Mouse (Mus musculus) forebrain, embryonic 12.5 days (tissue): ENCODE results near the gene Gata3. TPM values are rescaled to one million over a fixed set of nuclear protein-coding genes. Genes with fewer than 3 reads are reported as not detected.

Experiments
- ATAC-seq: fragments of 200-750 bp; cut with Nextera tagmentation; 2 replicates; pipeline ENCODE4 v1.8.0; 2017; ENCODE audit warnings: moderate TSS enrichment; ENCODE audit not compliant: low FRiP score
- H3K27ac ChIP-seq: fragments of 300-500 bp; sonication (generic); 2 replicates; pipeline ENCODE4 v1.5.1; 2016; ENCODE audit warnings: mild to moderate bottlenecking
- H3K27me3 ChIP-seq: fragments of 300-500 bp; sonication (generic); 2 replicates; pipeline ENCODE4 v1.6.1; 2016; ENCODE audit warnings: mild to moderate bottlenecking
- H3K36me3 ChIP-seq: fragments of 300-500 bp; sonication (generic); replicated peaks from 2 replicates; pipeline ENCODE4 v1.6.1; 2016; ENCODE audit warnings: mild to moderate bottlenecking
- H3K4me1 ChIP-seq: fragments of 300-500 bp; sonication (generic); 2 replicates; pipeline ENCODE4 v1.6.1; 2016
- H3K4me2 ChIP-seq: fragments of 300-500 bp; sonication (generic); 2 replicates; pipeline ENCODE4 v1.6.1; 2016; ENCODE audit warnings: mild to moderate bottlenecking, moderate library complexity
- H3K4me3 ChIP-seq: fragments of 300-500 bp; sonication (generic); replicated peaks from 2 replicates; pipeline ENCODE4 v1.5.1; 2016; ENCODE audit warnings: mild to moderate bottlenecking
- H3K9ac ChIP-seq: fragments of 300-500 bp; sonication (generic); 2 replicates; pipeline ENCODE4 v1.6.1; 2016; ENCODE audit warnings: mild to moderate bottlenecking
- H3K9me3 ChIP-seq: fragments of 300-500 bp; sonication (generic); 2 replicates; pipeline ENCODE4 v1.6.1; 2016
- WGBS: fragments of 180-500 bp; shearing (Covaris S2); methylation state at CpG from one replicate; pipeline ENCODE4 v1.1.7; 2016; 5-methylcytosine and 5-hydroxymethylcytosine counted together
- polyA plus RNA-seq: library from polyadenylated mRNA; unstranded; fragments of >200 nt; fragmentation: Nextera tagmentation; extraction: Ambion mirVana; gene quantifications from 2 replicates; pipeline ENCODE4 v1.2.1, GENCODE M21; 2016

The Gata3 gene
- polyA plus RNA-seq, result 3.2 and 10.9 TPM in 2 replicates

- H3K4me1 ChIP-seq, result peaks cover 11% of the 10 kb centered on the region
- WGBS, result 0% methylated on average over 23 of the region's 23 CpGs
- peak within 1 kb of the TSS; percentile 14; the same call in 1 of the 2 replicates for H3K4me3 ChIP-seq
- peaks cover 95% of the 10 kb centered on the region for H3K27me3 ChIP-seq
- ATAC-seq, result no peak
- no peak within 1 kb of the TSS for H3K27ac ChIP-seq
- no peak within 1 kb of the TSS for H3K9ac ChIP-seq
- H3K4me2 ChIP-seq, result peak within 1 kb of the TSS; percentile 29
- no peaks in the 10 kb centered on the region for H3K36me3 ChIP-seq
- H3K9me3 ChIP-seq, result no peaks in the 10 kb centered on the region
Observed at GRCm38 (mm10) chr2:9889651-9890183, at the start of gene Gata3. Gene Gata3, minus strand, starts transcription at chr2:9890034.

- 95% methylated on average over 4 of the region's 4 CpGs for WGBS
- Histone ChIP-seq H3K4me3 (no peak overlapping the region), H3K27me3 (no peaks in the 10 kb centered on the region), H3K9me3 (no peaks in the 10 kb centered on the region), H3K4me1 (no peaks in the 10 kb centered on the region), H3K36me3 (peaks cover 5% of the 10 kb centered on the region; the same call in 1 of the 2 replicates), H3K27ac (no peak overlapping the region), H3K4me2 (no peak overlapping the region), H3K9ac (no peak overlapping the region)
- ATAC-seq, result no peak
Observed at GRCm38 (mm10) chr2:9939250-9939649, 49.4 kb upstream of the Gata3 start.

GRCm38 (mm10) chr2:9935965-9936364 lies 46.1 kb upstream of the Gata3 start:
- ATAC-seq, result no peak
- H3K27ac ChIP-seq, result no peak overlapping the region
- peaks cover 5% of the 10 kb centered on the region; the same call in 1 of the 2 replicates for H3K36me3 ChIP-seq
- H3K4me2 ChIP-seq, result no peak overlapping the region
- H3K9me3 ChIP-seq, result no peaks in the 10 kb centered on the region
- no peak overlapping the region for H3K9ac ChIP-seq
- H3K4me3 ChIP-seq, result no peak overlapping the region
- no peaks in the 10 kb centered on the region for H3K4me1 ChIP-seq
- no peaks in the 10 kb centered on the region for H3K27me3 ChIP-seq
- WGBS, result 25% methylated on average over 1 of the region's 1 CpGs

GRCm38 (mm10) chr2:9926905-9927283 lies 37.1 kb upstream of the Gata3 start:
- 65% methylated on average over 4 of the region's 4 CpGs for WGBS
- H3K9me3 ChIP-seq, result no peaks in the 10 kb centered on the region
- H3K36me3 ChIP-seq, result 0 out of 2 replicates have a peak, but pooled peaks cover 5% of the 10 kb centered on the region
- H3K27ac ChIP-seq, result no peak overlapping the region
- ATAC-seq, result no peak
- no peak overlapping the region for H3K4me2 ChIP-seq
- H3K9ac ChIP-seq, result no peak overlapping the region
- H3K4me3 ChIP-seq, result no peak overlapping the region
- peaks cover 17% of the 10 kb centered on the region for H3K27me3 ChIP-seq
- peaks cover 7% of the 10 kb centered on the region for H3K4me1 ChIP-seq

GRCm38 (mm10) chr2:9926194-9926904 lies 36.5 kb upstream of the Gata3 start:
- H3K4me1 ChIP-seq, result peaks cover 7% of the 10 kb centered on the region
- 0 out of 2 replicates have a peak overlapping the region, but pooled peaks have one; percentile 25 for H3K27ac ChIP-seq
- ATAC-seq, result 0 out of 2 replicates have a peak, but pooled peaks have one; percentile 36
- no peaks in the 10 kb centered on the region for H3K9me3 ChIP-seq
- 0 out of 2 replicates have a peak, but pooled peaks cover 5% of the 10 kb centered on the region for H3K36me3 ChIP-seq
- no peak overlapping the region for H3K4me3 ChIP-seq
- H3K27me3 ChIP-seq, result peaks cover 17% of the 10 kb centered on the region
- 22% methylated on average over 7 of the region's 7 CpGs for WGBS
- H3K4me2 ChIP-seq, result no peak overlapping the region
- no peak overlapping the region for H3K9ac ChIP-seq

- Histone ChIP-seq H3K4me1 (no peaks in the 10 kb centered on the region), H3K27ac (no peak overlapping the region), H3K9me3 (no peaks in the 10 kb centered on the region), H3K9ac (no peak overlapping the region), H3K4me3 (no peak overlapping the region), H3K27me3 (no peaks in the 10 kb centered on the region), H3K36me3 (peaks cover 23% of the 10 kb centered on the region), H3K4me2 (no peak overlapping the region)
- no peak for ATAC-seq
- WGBS, result 93% methylated on average over 17 of the region's 17 CpGs
Observed at GRCm38 (mm10) chr2:9918691-9919471, 29.0 kb upstream of the Gata3 start.

- H3K4me2 ChIP-seq, result no peak overlapping the region
- 91% methylated on average over 9 of the region's 9 CpGs for WGBS
- no peaks in the 10 kb centered on the region for H3K27me3 ChIP-seq
- no peak overlapping the region for H3K4me3 ChIP-seq
- H3K9me3 ChIP-seq, result no peaks in the 10 kb centered on the region
- no peak overlapping the region for H3K27ac ChIP-seq
- no peak overlapping the region for H3K9ac ChIP-seq
- no peak for ATAC-seq
- no peaks in the 10 kb centered on the region for H3K4me1 ChIP-seq
- H3K36me3 ChIP-seq, result peaks cover 18% of the 10 kb centered on the region
Observed at GRCm38 (mm10) chr2:9917602-9918001, 27.8 kb upstream of the Gata3 start.

- Histone ChIP-seq H3K4me1 (no peaks in the 10 kb centered on the region), H3K4me2 (peak overlapping the region; percentile 21), H3K36me3 (no peaks in the 10 kb centered on the region), H3K4me3 (no peak overlapping the region), H3K27me3 (peaks cover 28% of the 10 kb centered on the region), H3K27ac (no peak overlapping the region), H3K9me3 (no peaks in the 10 kb centered on the region), H3K9ac (no peak overlapping the region)
- WGBS, result 9% methylated on average over 11 of the region's 11 CpGs
- ATAC-seq, result no peak
Observed at GRCm38 (mm10) chr2:9905995-9906394, 16.2 kb upstream of the Gata3 start.

GRCm38 (mm10) chr2:9903854-9904560 lies 14.2 kb upstream of the Gata3 start:
- Histone ChIP-seq H3K27ac (no peak overlapping the region), H3K4me1 (no peaks in the 10 kb centered on the region), H3K4me3 (no peak overlapping the region), H3K4me2 (no peak overlapping the region), H3K9ac (no peak overlapping the region), H3K27me3 (peaks cover 42% of the 10 kb centered on the region), H3K36me3 (no peaks in the 10 kb centered on the region), H3K9me3 (no peaks in the 10 kb centered on the region)
- WGBS, result 75% methylated on average over 14 of the region's 14 CpGs
- ATAC-seq, result no peak

- no peaks in the 10 kb centered on the region for H3K36me3 ChIP-seq
- no peak overlapping the region for H3K27ac ChIP-seq
- no peak overlapping the region for H3K4me2 ChIP-seq
- no peaks in the 10 kb centered on the region for H3K9me3 ChIP-seq
- H3K9ac ChIP-seq, result no peak overlapping the region
- H3K4me3 ChIP-seq, result no peak overlapping the region
- WGBS, result under 1% methylated on average over 8 of the region's 8 CpGs
- peaks cover 87% of the 10 kb centered on the region for H3K27me3 ChIP-seq
- peak; percentile 34; the same call in 1 of the 2 replicates for ATAC-seq
- H3K4me1 ChIP-seq, result peaks cover 30% of the 10 kb centered on the region
Observed at GRCm38 (mm10) chr2:9897846-9898245, 8.0 kb upstream of the Gata3 start.

- no peak overlapping the region for H3K27ac ChIP-seq
- 1% methylated on average over 22 of the region's 22 CpGs for WGBS
- no peak overlapping the region for H3K9ac ChIP-seq
- H3K9me3 ChIP-seq, result no peaks in the 10 kb centered on the region
- H3K4me1 ChIP-seq, result peaks cover 30% of the 10 kb centered on the region
- no peaks in the 10 kb centered on the region for H3K36me3 ChIP-seq
- H3K4me3 ChIP-seq, result peak overlapping the region; percentile 16; the same call in 1 of the 2 replicates
- peaks cover 90% of the 10 kb centered on the region for H3K27me3 ChIP-seq
- ATAC-seq, result no peak
- peak overlapping the region; percentile 15; the same call in 1 of the 2 replicates for H3K4me2 ChIP-seq
Observed at GRCm38 (mm10) chr2:9896097-9896770, 6.4 kb upstream of the Gata3 start.
